Mouse (Mus musculus) right cerebral cortex, postnatal 25 days (tissue): Measurements from ENCODE around the gene Tbk1.
A peak's percentile ranks its signal among the peaks of the same experiment; 100 is the strongest.

Experiments
- DNase-seq: peaks from one replicate; pipeline ENCODE4 v3.0.0; 2022

Gene Tbk1

GRCm38 (mm10) chr10:121586675-121587370, at the start of gene Tbk1:
TSS of gene Tbk1 (minus strand) at chr10:121586787.
- DNase-seq = peak; percentile 94

- DNase-seq = no peak
Measured at GRCm38 (mm10) chr10:121636276-121636675, 49.7 kb upstream of the Tbk1 start.

DNA sequence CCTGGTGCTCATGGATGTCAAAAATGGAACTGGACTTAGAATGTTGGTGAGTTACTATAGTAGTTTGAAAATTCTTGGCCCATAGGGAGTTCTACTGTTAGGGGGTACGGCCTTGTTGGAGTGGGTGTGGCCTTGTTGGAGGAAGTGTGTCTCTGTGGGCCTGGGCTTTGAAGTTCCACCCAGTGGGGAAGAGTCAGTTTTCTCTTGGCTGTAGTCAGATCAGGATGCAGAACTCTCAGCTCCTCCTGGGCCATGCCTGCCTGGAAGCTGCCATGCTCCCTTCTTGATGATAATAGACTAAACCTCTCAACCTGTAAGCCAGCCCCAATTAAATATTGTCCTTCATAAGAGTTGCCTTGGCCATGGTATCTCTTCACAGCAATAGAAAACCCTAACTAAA, 47.6 kb upstream of the Tbk1 start:
- DNase-seq = no peak

- no peak for DNase-seq
Measured at GRCm38 (mm10) chr10:121628561-121629040, 42.0 kb upstream of the Tbk1 start.

- no peak for DNase-seq
Measured at GRCm38 (mm10) chr10:121627216-121627852, 40.7 kb upstream of the Tbk1 start.

DNA sequence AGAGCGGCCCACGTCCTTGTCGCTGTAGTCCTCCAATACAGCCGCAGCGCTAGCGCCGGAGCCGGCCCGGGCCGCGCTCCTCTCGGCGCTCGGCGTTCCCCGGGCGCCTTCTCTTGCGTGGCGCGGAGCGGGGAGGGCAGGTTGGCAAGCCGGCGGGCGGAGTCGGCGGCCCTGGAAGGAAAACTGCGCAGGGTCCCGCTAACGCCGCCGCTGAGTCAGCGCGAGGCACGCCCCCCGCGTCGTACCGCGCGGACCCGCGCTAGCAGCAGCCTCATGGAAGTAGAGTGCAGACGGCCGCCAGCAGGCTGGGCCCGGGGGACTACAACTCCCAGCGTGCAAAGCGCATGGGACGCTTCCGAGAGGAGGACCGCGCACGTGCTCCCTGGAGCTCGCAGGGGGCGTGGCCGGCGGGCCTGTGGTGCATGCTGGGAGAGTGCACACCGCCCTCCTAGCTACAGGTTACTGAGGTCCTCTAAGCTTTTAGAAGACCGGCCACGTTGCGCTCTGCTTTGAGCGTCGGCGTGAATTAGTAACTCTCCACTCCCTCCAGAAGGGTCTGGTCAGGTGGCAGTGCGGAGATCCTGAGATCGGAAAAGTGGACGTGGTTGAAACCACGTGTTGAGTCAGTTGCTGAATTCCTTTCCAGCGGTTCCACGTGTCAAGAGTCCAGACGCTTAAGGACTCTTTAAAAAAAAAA, 39.7 kb upstream of the Tbk1 start, which contains the start of gene Xpot:
TSS of gene Xpot (minus strand) at position 147 of the 697 bp plus-strand sequence.
- DNase-seq = peak; percentile 99

DNA sequence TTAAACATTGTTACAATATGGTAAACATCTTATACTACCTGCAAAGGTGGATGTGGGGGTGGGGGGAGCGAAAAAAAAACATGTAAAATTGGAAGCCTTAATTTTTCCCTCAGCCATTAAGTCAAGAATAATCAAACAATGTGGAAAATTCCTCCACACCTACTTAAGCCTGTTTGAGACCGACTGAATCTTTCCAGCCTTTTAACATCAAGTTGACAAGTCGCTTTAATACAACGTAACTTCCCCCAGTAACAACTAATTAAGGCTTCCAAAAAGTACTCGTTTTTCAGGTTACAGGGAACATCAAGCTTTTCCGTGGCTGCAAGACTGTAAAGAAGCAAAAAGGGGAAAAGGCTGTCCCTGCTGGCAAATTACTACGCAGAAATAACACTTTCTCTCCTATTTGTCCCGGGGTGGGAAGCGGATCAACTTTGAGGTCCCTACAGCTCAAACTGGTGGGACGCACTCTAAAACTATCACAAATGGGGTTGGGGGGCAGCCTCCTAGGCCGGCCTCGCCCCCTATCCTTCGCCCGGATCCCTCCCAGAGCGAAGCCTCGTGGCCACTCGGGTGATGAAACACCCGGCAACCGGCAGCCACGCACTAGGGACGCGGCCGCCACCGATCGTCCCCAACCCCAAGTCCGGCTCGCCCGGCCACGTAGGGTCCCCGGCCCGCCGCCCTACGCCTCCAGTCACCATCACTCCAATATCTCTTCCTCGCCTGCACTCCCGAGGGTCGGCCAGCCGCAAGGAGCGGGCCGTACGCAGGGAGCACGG, 39.0 kb upstream of the Tbk1 start:
- no peak for DNase-seq

DNA sequence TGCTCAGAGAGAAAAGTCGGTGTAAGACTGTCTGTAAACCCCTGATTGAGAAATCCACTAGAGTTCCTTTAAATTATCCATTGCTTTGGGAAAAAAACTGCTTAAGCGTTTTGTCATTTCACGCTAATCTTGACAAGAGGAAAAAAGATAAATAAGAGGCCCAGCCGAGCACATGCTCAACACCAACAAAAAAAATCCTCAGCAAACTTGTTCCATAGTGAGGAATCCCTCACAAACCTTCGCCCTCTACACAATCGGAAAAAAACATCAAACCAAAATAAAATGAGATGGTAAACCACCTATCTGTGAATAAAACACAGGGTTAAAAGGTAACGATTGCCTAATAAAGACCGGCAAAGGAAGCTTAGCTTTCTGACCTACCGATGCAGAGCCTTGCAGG, 38.4 kb upstream of the Tbk1 start:
- DNase-seq = no peak

DNA sequence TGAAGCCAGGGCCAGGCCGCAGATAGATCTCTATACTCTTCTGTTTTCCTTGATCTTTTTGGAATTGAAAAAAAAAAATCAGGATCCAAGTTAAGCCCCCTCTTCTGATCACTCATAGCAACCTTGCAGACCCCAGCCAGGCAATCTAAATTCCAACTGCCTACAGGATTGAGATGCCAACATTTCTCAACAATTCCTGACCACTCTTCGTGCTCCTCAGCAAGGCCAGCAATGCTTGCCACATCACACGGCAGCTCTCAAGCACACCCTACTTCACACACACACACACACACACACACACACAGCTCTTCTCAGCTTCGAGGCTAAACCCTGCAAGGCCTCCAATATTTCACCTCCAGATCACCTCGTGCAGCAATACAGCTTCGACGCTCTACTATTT, 37.1 kb upstream of the Tbk1 start:
- no peak for DNase-seq

- DNase-seq = no peak
Measured at GRCm38 (mm10) chr10:121622431-121622830, 35.8 kb upstream of the Tbk1 start.

DNA sequence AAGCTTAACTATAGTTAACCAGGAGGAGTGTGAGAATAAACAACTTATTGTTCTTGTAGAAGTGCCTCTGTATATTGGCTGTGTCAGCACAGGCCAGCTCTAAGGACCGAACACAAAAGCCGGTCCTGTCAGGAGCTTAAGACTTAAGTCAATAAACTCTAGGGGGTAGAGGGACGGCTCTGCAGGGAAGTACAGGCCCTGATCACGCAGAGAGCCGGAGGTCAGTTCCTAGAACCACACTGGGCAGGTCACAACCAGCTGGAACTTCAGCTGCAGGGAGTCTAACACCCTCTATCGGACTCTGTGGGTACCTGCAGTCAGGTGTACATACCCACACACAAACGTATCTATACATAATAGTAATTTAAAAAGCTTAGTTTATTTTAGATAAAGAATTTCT, 29.3 kb upstream of the Tbk1 start:
- DNase-seq = no peak

DNA sequence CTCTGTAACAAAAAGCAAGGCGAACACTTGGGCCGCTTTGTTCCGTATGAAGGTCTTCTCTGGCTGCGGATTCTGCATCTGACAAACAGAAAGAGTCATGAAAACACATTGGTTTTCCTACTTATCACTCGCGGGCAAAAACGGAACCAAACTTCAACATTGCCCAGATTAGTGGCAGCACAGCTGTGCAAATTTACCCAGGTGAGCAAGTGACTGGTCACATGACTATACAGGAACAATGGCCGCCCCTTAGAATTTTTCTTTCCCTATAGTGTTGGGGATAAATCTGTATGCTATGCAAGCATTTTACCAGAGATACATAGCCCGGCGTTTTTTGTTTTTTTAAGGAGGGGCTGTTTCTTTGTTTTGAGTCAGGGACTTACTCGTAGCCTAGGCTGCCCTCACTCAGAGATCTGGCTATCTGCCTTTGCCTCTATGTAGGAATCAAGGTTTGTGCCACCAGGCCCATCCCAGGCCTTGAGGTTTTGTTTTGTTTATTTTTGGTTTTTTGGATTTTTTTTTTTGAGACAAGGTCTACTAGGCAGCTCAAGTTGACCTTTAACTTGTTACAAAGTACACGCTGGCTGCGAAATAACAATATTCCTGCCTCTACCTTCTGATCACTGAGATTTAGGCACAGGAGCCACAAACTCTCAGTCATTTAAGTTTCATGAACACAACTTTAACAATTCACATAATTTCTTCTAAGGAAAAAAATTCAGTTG, 28.7 kb upstream of the Tbk1 start:
- DNase-seq = no peak

GRCm38 (mm10) chr10:121613570-121613969, 27.0 kb upstream of the Tbk1 start:
- DNase-seq = no peak

DNA sequence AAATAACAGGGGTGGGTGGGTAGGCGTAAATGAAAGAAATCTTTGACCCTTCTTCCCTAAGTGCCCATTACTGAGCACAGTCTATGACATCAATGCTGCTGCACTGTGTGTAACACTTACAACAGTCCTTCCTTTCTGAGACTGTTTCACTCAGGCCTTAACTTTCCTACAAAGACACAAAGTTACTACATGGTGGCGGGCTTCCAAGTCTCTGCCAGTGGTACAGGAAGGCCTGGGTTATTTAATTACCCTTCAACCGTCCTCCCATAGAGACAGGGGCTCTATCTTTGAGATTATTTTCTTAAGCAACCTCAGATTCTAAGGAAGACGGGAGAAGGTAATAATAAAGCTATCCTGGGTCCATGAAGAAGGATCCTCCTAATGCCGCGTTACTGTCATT, 25.9 kb upstream of the Tbk1 start:
- DNase-seq = no peak

GRCm38 (mm10) chr10:121611587-121611986, 25.0 kb upstream of the Tbk1 start:
- DNase-seq = no peak

DNA sequence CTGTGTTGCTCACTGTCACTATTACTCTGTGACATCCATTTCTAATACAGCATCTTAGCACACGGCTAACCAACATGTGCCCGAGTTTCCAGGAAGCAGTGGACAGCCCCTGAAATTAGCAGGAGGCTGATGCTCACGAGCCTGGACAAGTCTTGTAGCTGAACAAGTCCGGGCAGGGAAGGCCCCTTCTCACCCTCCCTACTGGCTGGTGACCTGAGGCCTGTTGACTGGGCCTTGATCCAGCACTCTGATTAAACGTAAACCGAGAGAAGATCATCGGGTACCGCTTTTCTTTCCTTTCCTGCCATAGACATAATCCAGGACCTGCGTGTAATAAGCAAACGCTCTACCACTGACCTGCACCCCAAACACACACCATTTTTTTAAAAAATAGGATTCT, 21.6 kb upstream of the Tbk1 start:
- DNase-seq = no peak

DNA sequence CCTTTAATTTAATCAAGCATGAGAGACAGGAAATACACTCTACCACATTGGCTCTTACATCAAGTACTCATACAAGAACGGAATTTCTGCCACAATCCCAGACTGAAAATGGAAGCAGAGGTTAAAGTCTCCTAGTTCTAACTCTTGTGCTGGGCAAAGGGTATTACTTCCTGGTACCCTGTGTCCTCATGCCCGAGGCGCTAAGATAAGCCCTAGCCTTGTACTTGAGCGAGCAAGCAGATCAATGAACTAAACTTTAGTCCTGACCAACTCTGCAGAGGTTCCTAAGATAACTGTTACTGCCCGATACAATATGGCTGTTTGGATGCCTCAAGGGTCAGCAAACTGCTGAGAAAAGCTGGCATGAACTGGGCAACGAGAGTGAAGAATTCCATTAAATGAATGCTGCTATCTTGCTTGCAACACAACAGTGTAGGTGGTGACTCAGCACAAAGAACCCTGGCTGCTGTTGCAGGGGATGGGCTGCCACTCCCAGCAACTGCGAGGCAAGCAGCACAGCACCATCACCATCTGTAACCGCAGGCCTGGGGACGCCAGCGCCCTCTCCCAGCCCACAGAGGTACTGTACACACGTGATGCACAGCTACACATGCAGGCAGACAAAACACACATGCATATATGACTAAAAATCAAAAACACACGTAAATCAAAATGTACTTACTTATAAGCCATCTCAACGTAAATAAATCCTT, 18.2 kb upstream of the Tbk1 start:
- DNase-seq = no peak

GRCm38 (mm10) chr10:121603556-121603955, 17.0 kb upstream of the Tbk1 start:
- DNase-seq = no peak

GRCm38 (mm10) chr10:121601272-121601671, 14.7 kb upstream of the Tbk1 start:
- no peak for DNase-seq

- DNase-seq = no peak
Measured at GRCm38 (mm10) chr10:121596580-121596979, 10.0 kb upstream of the Tbk1 start.

- DNase-seq = no peak
Measured at GRCm38 (mm10) chr10:121591106-121591505, 4.5 kb upstream of the Tbk1 start.

- DNase-seq = no peak
Measured at GRCm38 (mm10) chr10:121587371-121587840, 819 bp upstream of the Tbk1 start.
